Mouse (Mus musculus) heart, embryonic 14.5 days (tissue): ENCODE measurements around the gene Dydc2. TPM values are rescaled to one million over a fixed set of nuclear protein-coding genes. Genes with fewer than 3 reads are reported as not detected.
"Not testable (repeated sequence)": the region's sequence is repeated elsewhere in the genome, so short reads cannot be mapped to it uniquely, and the experiment has no call there.

Experiments used
- ATAC-seq: fragments of 200-750 bp; cut with Nextera tagmentation; 2 replicates; pipeline ENCODE4 v1.8.0; 2017; ENCODE audit warnings: low read depth, moderate TSS enrichment; ENCODE audit not compliant: insufficient number of reproducible peaks, insufficient read depth, low FRiP score
- H3K27ac ChIP-seq, 2 experiments: fragments of 200-500 bp in 1 of 2; fragments of 300-500 bp in 1 of 2; sonication (generic) in 1 of 2; replicated peaks in 1 of 2; 2 replicates each; pipeline ENCODE4 v1.5.1; 2012 to 2014; ENCODE audit warnings: low read depth in 2 of 2, low read length in 2 of 2, control low read depth in 1 of 2, mild to moderate bottlenecking in 1 of 2, mixed read lengths in 1 of 2; ENCODE audit not compliant: control insufficient read depth in 1 of 2, insufficient read depth in 1 of 2
- H3K27me3 ChIP-seq: fragments of 300-500 bp; sonication (generic); 2 replicates; pipeline ENCODE4 v1.6.1; 2014; ENCODE audit warnings: mild to moderate bottlenecking, low read length, control low read depth; ENCODE audit not compliant: control insufficient read depth, insufficient read depth
- H3K36me3 ChIP-seq: fragments of 300-500 bp; sonication (generic); 2 replicates; pipeline ENCODE4 v1.6.1; 2014; ENCODE audit warnings: mild to moderate bottlenecking, control low read depth, low read length, mixed read lengths; ENCODE audit not compliant: control insufficient read depth, insufficient read depth
- H3K4me1 ChIP-seq, 2 experiments: fragments of 200-500 bp in 1 of 2; fragments of 300-500 bp in 1 of 2; sonication (generic) in 1 of 2; 2 replicates each; pipeline ENCODE4 v1.6.1; 2012 to 2014; ENCODE audit warnings: low read length in 2 of 2, control low read depth in 1 of 2, mixed read lengths in 1 of 2; ENCODE audit not compliant: control insufficient read depth in 2 of 2, insufficient read depth in 2 of 2
- H3K4me2 ChIP-seq: fragments of 300-500 bp; sonication (generic); 2 replicates; pipeline ENCODE4 v1.6.1; 2014; ENCODE audit warnings: mild to moderate bottlenecking, low read length
- H3K4me3 ChIP-seq, 2 experiments: fragments of 200-500 bp in 1 of 2; fragments of 300-500 bp in 1 of 2; sonication (generic) in 1 of 2; 2 replicates each; pipeline ENCODE4 v1.5.1; 2012 to 2014; ENCODE audit warnings: low read length in 2 of 2, mild to moderate bottlenecking in 2 of 2, control low read depth in 1 of 2, low read depth in 1 of 2, moderate library complexity in 1 of 2; ENCODE audit not compliant: control insufficient read depth in 1 of 2, insufficient read depth in 1 of 2
- H3K9ac ChIP-seq: fragments of 300-500 bp; sonication (generic); 2 replicates; pipeline ENCODE4 v1.6.1; 2014; ENCODE audit warnings: mild to moderate bottlenecking, low read length
- H3K9me3 ChIP-seq: fragments of 300-500 bp; sonication (generic); 2 replicates; pipeline ENCODE4 v1.6.1; 2016; ENCODE audit warnings: low read length, control low read depth; ENCODE audit not compliant: control insufficient read depth
- WGBS: fragments of 180-500 bp; shearing (Covaris S2); extraction: QIAGEN DNeasy Blood & Tissue Kit; methylation state at CpG from one replicate; pipeline ENCODE4 v1.1.7; 2014; 5-methylcytosine and 5-hydroxymethylcytosine counted together
- polyA plus RNA-seq: library from polyadenylated mRNA; unstranded; fragments of >200 nt; fragmentation: Nextera tagmentation; extraction: Ambion mirVana; gene quantifications from 2 replicates; pipeline ENCODE4 v1.2.1, GENCODE M21; 2014

Gene Dydc2
- polyA plus RNA-seq, 1 experiment from 2014 or later, result 0.34 TPM

DNA sequence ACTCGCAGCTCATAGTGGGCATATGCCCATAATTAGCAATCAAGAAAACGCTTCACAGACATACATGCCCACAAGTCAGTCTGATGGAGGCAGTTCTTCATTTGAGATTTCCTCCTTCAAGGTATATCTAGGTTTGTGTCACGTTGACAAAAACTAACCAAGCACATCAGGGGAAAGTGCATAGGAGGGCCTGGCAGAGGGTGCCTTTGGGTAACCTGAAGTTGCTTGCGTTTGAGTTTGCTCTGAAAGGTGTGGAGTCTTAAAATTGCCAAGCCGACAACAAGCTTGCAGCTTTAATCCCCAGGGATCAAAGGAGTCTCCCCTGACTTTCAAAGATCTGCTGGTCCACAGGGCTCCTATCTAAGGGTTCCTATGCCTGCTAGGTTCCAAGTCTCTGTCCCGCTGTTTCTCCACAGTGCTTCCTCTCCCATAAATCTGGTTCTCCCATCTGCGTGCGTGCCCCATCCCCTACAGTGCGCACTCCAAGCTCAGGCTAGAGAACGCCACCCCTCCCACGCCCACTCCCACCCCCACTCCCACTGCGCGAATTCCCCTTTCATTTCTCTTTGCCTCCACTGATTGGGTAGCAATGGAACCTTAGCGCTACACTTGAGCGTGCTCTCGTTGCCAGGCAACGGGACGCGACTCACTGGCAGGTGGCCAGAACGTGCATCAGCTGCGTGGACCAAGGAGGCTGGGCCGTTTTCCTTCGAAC is 3.4 kb upstream of the Dydc2 start, which contains the start of gene Dydc1:
Gene Dydc1 (plus strand): TSS at position 683 of the 715 bp plus-strand sequence.
- H3K4me3 ChIP-seq, result peak within 1 kb of the TSS; percentile 46 to 57
- H3K4me2 ChIP-seq, result peak within 1 kb of the TSS; percentile 71
- H3K9ac ChIP-seq, result peak within 1 kb of the TSS; percentile 34; the same call in 1 of the 2 replicates
- H3K4me1 ChIP-seq, result peaks cover 4 to 5% of the 10 kb centered on the region in 2 experiments
- no peaks in the 10 kb centered on the region for H3K9me3 ChIP-seq
- no peak within 1 kb of the TSS for H3K27ac ChIP-seq
- H3K36me3 ChIP-seq, result no peaks in the 10 kb centered on the region
- ATAC-seq, result peak; percentile 61; the same call in 1 of the 2 replicates
- no peaks in the 10 kb centered on the region for H3K27me3 ChIP-seq
- WGBS, result 11% methylated on average over 23 of the region's 23 CpGs

DNA sequence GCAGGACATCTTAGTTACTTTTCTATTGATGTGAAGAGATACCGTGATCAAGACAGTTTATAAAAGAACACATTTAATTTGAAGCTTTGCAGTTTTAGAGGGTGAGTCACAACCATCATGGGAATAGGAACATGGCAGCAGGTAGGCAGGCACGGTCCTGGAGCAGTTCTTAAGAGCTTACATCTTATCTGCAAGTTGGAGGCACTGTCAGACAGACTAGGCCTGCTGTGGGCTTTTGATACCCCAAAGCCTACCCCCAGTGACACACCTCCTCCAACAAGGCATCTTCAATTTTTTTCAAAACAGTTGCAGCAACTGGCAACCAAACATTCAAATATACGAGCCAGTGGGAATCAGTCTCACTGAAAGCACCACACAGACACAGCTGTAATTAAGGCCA is 1.3 kb upstream of the Dydc2 start:
- no peaks in the 10 kb centered on the region for H3K9me3 ChIP-seq
- H3K36me3 ChIP-seq, result no peaks in the 10 kb centered on the region
- no peak overlapping the region for H3K4me2 ChIP-seq
- no peaks in the 10 kb centered on the region for H3K27me3 ChIP-seq
- H3K9ac ChIP-seq, result no peak overlapping the region
- peaks cover 5 to 6% of the 10 kb centered on the region in 2 experiments for H3K4me1 ChIP-seq
- no peak overlapping the region for H3K27ac ChIP-seq
- ATAC-seq, result no peak
- H3K4me3 ChIP-seq, result no peak overlapping the region
- WGBS, result 77% methylated on average over 3 of the region's 3 CpGs

DNA sequence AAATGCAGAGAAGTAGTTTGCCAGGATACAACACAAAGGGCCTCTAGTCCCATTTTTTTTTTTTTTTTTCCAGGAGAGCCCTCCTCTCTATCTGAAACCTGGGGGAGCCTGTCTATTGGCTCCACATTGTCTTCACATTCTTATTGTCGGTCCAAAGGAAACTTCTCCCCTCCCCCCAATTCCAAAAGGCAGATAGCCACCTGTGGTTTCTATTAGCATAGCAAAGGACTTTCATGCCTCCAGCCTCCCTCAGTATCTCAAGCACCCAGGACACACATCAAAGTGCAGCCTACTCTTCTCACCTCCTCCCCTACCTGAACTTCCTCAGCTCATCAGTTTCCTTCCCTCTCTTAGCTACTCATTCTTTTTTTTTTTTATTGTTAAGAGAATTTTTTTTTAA is 2.6 kb downstream of the Dydc2 start:
- Histone ChIP-seq H3K4me3 (no peak overlapping the region), H3K27ac (no peak overlapping the region), H3K4me1 (peaks cover 2 to 7% of the 10 kb centered on the region in 2 experiments), H3K4me2 (no peak overlapping the region), H3K27me3 (no peaks in the 10 kb centered on the region), H3K9ac (no peak overlapping the region), H3K36me3 (no peaks in the 10 kb centered on the region), H3K9me3 (no peaks in the 10 kb centered on the region)
- no peak for ATAC-seq
- WGBS, result 19% methylated on average over 1 of the region's 1 CpGs

DNA sequence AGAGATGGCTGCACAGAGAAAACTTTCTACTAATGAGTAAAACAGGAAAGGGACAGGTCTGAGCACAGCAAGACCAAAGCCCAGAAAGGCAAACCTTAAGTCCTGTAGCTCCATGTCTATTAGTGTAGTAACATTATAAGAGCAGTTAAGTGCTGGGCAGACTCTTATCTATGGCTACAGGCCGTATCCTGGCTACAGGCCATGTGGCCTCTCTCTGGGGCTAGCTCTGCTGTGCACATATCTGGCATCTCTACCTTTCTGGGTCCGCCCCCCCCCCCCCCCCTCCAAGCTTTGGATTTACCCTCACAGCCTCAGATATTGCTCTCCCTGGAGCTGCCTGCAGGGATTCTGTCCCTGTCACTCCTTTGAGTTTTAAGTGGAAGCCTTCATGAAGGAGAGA is 3.8 kb downstream of the Dydc2 start:
- Histone ChIP-seq H3K27me3 (no peaks in the 10 kb centered on the region), H3K4me1 (peaks cover 2 to 7% of the 10 kb centered on the region in 2 experiments), H3K36me3 (no peaks in the 10 kb centered on the region), H3K9me3 (no peaks in the 10 kb centered on the region), H3K9ac (no peak overlapping the region), H3K4me3 (no peak overlapping the region), H3K27ac (peak overlapping the region in 1 of 2 experiments; percentile 44; a peak in 1 of 4 replicates), H3K4me2 (no peak overlapping the region)
- peak; percentile 59; the same call in 1 of the 2 replicates for ATAC-seq
- WGBS, result 10% methylated on average over 2 of the region's 2 CpGs

DNA sequence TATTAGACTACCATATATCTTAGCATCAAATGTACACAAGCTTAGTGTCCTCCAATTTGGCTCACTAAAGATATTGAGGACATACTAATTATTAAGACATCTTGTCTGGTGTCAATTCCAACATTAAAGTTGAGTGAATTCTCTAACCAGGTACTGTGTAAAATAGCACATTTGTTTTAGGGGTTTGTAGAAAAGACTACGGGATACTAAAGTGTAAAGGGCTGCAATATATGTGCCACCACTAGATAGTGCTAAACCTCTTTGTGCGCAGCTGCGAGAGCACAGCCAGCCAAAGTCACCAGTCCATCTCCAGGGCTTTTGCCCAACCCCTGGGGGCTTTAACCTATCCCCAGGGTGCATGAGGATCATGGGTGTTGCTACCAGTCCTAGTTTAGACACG is 15.8 kb downstream of the Dydc2 start:
- H3K27ac ChIP-seq, H3K9ac ChIP-seq, H3K27me3 ChIP-seq, H3K9me3 ChIP-seq, H3K4me2 ChIP-seq, H3K36me3 ChIP-seq, ATAC-seq, H3K4me3 ChIP-seq, H3K4me1 ChIP-seq: not testable (repeated sequence)
- WGBS, result 38% methylated on average over 3 of the region's 4 CpGs

DNA sequence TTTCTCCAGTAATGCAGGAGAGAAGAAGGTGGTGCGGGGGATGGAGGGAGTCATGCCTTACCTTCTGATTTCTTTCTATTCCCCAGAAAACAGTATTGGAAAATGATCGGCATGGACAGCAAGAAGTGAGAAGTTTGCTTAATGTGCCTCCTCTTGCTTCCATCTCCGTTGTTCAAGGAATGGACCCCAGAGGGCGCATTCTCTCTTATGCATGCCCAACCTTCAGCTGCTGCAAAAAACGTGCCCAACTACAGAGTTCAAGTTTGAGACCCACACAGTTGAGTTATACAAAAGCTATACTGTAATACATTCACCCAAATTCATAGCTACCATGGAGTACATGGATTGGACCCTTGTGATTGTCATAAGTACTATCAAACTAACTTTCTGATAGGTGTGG is 16.5 kb downstream of the Dydc2 start:
- Histone ChIP-seq H3K9ac (no peak overlapping the region), H3K9me3 (no peaks in the 10 kb centered on the region), H3K4me2 (no peak overlapping the region), H3K4me3 (no peak overlapping the region), H3K36me3 (no peaks in the 10 kb centered on the region), H3K4me1 (no peaks in the 10 kb centered on the region), H3K27me3 (no peaks in the 10 kb centered on the region), H3K27ac (no peak overlapping the region)
- WGBS, result 63% methylated on average over 5 of the region's 5 CpGs
- no peak for ATAC-seq

DNA sequence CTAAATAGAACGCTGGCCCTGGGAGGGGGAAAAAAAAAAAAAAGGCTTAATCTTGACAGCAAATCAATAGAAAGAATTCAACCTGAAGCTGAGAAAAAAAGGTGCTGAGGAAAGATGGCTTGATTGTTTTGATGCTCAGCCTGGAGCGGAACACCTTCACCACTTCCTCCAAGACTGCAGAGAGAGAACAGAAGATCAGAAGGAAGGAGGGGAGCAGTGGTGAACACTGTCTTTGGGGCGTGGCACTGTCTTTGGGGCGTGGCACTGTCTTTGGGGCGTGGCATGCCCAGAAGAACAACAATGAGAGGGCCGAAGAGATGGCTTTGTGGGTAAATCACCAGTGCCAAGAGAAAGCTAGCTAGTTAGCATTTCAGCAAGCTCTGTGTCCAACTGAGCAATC is 18.5 kb downstream of the Dydc2 start:
- no peak overlapping the region for H3K9ac ChIP-seq
- H3K9me3 ChIP-seq, result 0 out of 2 replicates have a peak, but pooled peaks cover 6% of the 10 kb centered on the region
- no peak overlapping the region for H3K4me3 ChIP-seq
- no peak overlapping the region for H3K4me2 ChIP-seq
- no peak for ATAC-seq
- no peaks in the 10 kb centered on the region for H3K27me3 ChIP-seq
- no peaks in the 10 kb centered on the region for H3K36me3 ChIP-seq
- WGBS, result 58% methylated on average over 6 of the region's 6 CpGs
- H3K4me1 ChIP-seq, result no peaks in the 10 kb centered on the region
- no peak overlapping the region for H3K27ac ChIP-seq

DNA sequence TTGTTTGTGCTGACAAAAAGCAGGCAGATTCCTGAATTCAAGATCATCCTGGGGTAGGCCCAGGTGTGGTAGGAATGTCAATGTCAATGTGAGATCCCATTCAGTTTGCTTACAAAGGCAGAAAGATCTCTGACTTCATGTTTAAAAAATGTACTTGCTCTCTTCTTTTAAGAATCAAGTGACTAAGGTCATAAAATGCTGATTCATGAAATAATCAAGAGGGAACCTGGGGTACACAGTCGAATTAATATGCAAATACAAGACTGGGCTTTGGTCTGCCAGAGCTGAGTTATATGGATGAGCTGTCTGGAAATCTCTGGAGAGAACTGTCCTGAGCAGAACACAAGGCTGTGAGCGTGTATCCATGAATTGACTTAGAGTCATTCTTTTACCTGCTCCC is 21.6 kb downstream of the Dydc2 start:
- Histone ChIP-seq H3K4me3 (no peak overlapping the region), H3K4me2 (no peak overlapping the region), H3K4me1 (no peaks in the 10 kb centered on the region), H3K27ac (no peak overlapping the region), H3K27me3 (no peaks in the 10 kb centered on the region), H3K9ac (no peak overlapping the region), H3K36me3 (no peaks in the 10 kb centered on the region), H3K9me3 (0 out of 2 replicates have a peak, but pooled peaks cover 6% of the 10 kb centered on the region)
- no peak for ATAC-seq
- WGBS, result 81% methylated on average over 2 of the region's 2 CpGs
